Mouse (Mus musculus): ENCODE data around the gene Gm43720.

GRCm38 (mm10) chr5:138280829-138281228, 1.1 kb upstream of the Gm43720 start:
- TF ChIP-seq CTCF (IDR thresholded peaks at IDR 0.05; ENCODE audit: low read depth), result no peak
- TF ChIP-seq EP300 (IDR thresholded peaks at IDR 0.05; ENCODE audit: low read depth), result no peak

Data from liver, postnatal 0 days (tissue).